Mouse (Mus musculus): Measurements from ENCODE around the gene Shc4. TPM values are rescaled to one million over a fixed set of nuclear protein-coding genes. Genes with fewer than 3 reads are reported as not detected.

Gene Shc4
- total RNA-seq, 2 experiments from 2014 or later = 3.9 to 4.1 TPM

- DNase-seq (ENCODE audit: low spot score in 2 of 2) = no peak
Observed at GRCm38 (mm10) chr2:125685441-125686150, 38.4 kb downstream of the Shc4 start.

- no peak for DNase-seq (ENCODE audit: low spot score in 2 of 2)
Observed at GRCm38 (mm10) chr2:125684559-125685440, 39.1 kb downstream of the Shc4 start.

GRCm38 (mm10) chr2:125683895-125684294 is 40.1 kb downstream of the Shc4 start:
- DNase-seq (ENCODE audit: low spot score in 2 of 2) = no peak

GRCm38 (mm10) chr2:125681811-125682210 is 42.1 kb downstream of the Shc4 start:
- DNase-seq (ENCODE audit: low spot score in 2 of 2) = no peak

GRCm38 (mm10) chr2:125672957-125673631 is 50.9 kb downstream of the Shc4 start, which contains the start of gene Eid1:
Gene Eid1 (plus strand): TSS chr2:125673095.
- peak; percentile 65 to 82 for DNase-seq (ENCODE audit: low spot score in 2 of 2)

GRCm38 (mm10) chr2:125672568-125672956 is 51.4 kb downstream of the Shc4 start:
- peak in 1 of 2 experiments; percentile 19 for DNase-seq (ENCODE audit: low spot score in 2 of 2)

GRCm38 (mm10) chr2:125670846-125671245 is 53.1 kb downstream of the Shc4 start:
- DNase-seq (ENCODE audit: low spot score in 2 of 2) = no peak

- no peak for DNase-seq (ENCODE audit: low spot score in 2 of 2)
Observed at GRCm38 (mm10) chr2:125667721-125668120, 56.2 kb downstream of the Shc4 start.

- no peak for DNase-seq (ENCODE audit: low spot score in 2 of 2)
Observed at GRCm38 (mm10) chr2:125667184-125667583, 56.8 kb downstream of the Shc4 start.

- no peak for DNase-seq (ENCODE audit: low spot score in 2 of 2)
Observed at GRCm38 (mm10) chr2:125666668-125667067, 57.3 kb downstream of the Shc4 start.

- DNase-seq (ENCODE audit: low spot score in 2 of 2) = no peak
Observed at GRCm38 (mm10) chr2:125665909-125666308, 58.0 kb downstream of the Shc4 start.

- DNase-seq (ENCODE audit: low spot score in 2 of 2) = no peak
Observed at GRCm38 (mm10) chr2:125665213-125665612, 58.7 kb downstream of the Shc4 start.

GRCm38 (mm10) chr2:125662517-125662916 is 61.4 kb downstream of the Shc4 start:
- no peak for DNase-seq (ENCODE audit: low spot score in 2 of 2)

GRCm38 (mm10) chr2:125661156-125661555 is 62.8 kb downstream of the Shc4 start:
- no peak for DNase-seq (ENCODE audit: low spot score in 2 of 2)

- no peak for DNase-seq (ENCODE audit: low spot score in 2 of 2)
Observed at GRCm38 (mm10) chr2:125660537-125661130, 63.3 kb downstream of the Shc4 start.

- DNase-seq (ENCODE audit: low spot score in 2 of 2) = peak in 1 of 2 experiments; percentile 71
Observed at GRCm38 (mm10) chr2:125659823-125660536, 64.0 kb downstream of the Shc4 start.

- DNase-seq (ENCODE audit: low spot score in 2 of 2) = no peak
Observed at GRCm38 (mm10) chr2:125655391-125655790, 68.6 kb downstream of the Shc4 start.

- no peak for DNase-seq (ENCODE audit: low spot score in 2 of 2)
Observed at GRCm38 (mm10) chr2:125653286-125653685, 70.7 kb downstream of the Shc4 start.

- DNase-seq (ENCODE audit: low spot score in 2 of 2) = no peak
Observed at GRCm38 (mm10) chr2:125651563-125651962, 72.4 kb downstream of the Shc4 start.

- DNase-seq (ENCODE audit: low spot score in 2 of 2) = no peak
Observed at GRCm38 (mm10) chr2:125650742-125651352, 73.1 kb downstream of the Shc4 start.
